Mouse (Mus musculus) ovary, postnatal 10 days (tissue): ENCODE measurements around the gene Ezh2.

Experiments
- DNase-seq: peaks from one replicate; pipeline ENCODE4 v3.0.0; 2022; ENCODE audit warnings: low spot score

Ezh2 gene

GRCm38 (mm10) chr6:47535333-47535732 is 59.8 kb downstream of the Ezh2 start:
- no peak for DNase-seq

DNA sequence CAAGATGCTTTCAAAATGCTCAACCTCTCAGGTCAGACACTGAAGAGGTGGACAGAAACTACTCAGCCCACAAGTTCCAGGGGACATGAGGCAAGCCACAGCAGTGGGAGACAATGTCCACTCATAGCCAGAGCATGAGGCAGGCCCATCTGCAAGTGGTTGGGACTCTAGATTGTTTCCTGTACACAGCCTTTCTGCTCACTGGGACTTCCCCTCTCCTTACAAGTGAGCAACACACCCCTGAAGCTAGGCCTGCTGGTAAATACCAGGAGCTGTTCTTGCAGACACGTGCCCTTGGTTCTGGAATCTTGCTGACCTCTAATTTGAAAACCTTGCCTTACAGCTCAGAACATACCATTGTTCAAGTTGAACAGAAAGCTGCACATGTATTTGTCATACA is 62.6 kb downstream of the Ezh2 start:
- DNase-seq: no peak

DNA sequence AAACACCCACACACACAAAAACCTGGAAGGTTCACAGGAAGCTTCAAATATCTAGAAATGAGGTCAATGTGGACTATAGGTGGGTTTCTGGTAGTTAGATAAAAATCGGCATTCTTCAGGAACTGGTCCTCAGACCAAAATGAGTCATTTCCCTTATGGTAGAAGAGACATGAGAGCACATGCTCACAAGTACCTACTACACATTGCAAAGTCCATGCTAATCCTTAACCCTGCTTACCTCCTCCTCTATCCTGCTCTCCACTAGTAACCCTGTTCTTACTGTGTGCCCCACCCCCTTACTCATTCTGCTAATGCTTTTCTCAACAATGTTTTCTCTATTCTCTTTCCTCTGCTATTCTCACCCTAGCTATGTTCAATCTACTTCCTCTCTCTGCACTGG is 67.5 kb downstream of the Ezh2 start:
- DNase-seq: no peak

DNA sequence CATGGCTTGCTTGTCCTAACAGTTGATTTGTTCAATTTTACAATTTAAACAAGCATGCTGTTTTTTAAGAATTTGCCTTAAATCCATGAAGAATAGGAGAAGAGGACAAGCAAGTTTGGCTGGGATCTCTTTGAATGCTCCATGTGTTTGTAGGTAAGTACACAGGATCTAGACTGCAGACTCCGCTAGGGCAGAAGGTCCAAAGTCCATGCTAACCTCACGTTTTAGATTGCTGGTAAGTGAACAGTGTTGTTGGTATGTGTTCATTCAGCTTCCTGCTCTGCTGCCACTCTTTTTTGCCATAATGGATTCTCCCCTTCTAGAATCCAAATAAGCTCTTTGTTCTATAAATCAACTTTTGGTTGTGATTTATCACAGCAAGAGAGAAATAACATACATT is 68.0 kb downstream of the Ezh2 start:
- no peak for DNase-seq

- no peak for DNase-seq
Observed at GRCm38 (mm10) chr6:47526446-47526845, 68.7 kb downstream of the Ezh2 start.

- no peak for DNase-seq
Observed at GRCm38 (mm10) chr6:47525041-47525440, 70.1 kb downstream of the Ezh2 start.

- no peak for DNase-seq
Observed at GRCm38 (mm10) chr6:47522431-47522830, 72.7 kb downstream of the Ezh2 start.

GRCm38 (mm10) chr6:47520030-47520429 is 75.1 kb downstream of the Ezh2 start:
- DNase-seq: no peak

DNA sequence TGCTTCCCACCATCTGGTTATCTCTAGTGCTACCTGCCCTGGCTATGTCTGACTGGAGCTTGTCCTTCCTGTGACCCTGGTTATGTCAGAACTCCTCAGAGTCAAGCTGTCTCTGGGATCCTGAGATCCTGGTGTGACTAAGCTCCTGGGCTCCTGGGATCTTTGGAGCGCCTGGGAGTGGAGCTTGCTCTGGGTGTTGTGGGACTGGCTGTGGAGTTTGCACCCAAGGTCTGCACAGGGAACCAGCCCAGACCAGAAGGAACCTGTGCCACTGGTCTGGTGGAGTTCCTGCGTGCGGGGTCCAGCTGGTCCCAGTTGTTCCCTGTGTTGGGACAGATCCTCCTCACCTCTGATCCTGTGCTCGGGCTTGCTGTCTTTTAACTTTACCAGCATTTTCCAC is 100.6 kb downstream of the Ezh2 start:
- DNase-seq: no peak

DNA sequence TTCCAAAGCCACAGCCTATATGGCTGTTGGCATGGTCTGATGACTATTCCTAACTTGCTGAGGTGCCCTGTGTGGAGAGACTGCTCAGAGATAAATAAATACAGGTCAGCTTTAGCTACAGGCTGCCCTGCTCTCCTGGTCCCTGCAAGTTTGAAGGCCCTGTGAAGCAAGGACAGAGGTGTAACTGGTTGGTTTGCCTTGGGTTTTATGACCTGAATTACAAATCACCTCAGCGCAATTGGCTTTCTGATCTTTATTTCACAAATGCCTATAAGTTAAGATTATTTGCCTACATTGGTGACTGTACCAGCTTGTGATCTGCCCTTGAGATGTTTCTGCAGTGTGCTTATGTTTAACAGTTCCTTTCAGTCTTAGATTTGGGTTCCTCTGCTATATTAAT is 113.1 kb downstream of the Ezh2 start:
- no peak for DNase-seq
